Mouse (Mus musculus): ENCODE results near the gene Lypd6. TPM values are rescaled to one million over a fixed set of nuclear protein-coding genes. Genes with fewer than 3 reads are reported as not detected.

Gene Lypd6
- polyA plus RNA-seq, 1 experiment from 2014 or later = 17.4 TPM

GRCm38 (mm10) chr2:50150203-50150590 is 84.0 kb downstream of the Lypd6 start:
- Histone ChIP-seq H3K27ac (ENCODE audit: low read depth, low read length) (no peak overlapping the region), H3K4me3 (ENCODE audit: low read depth, low read length) (no peak overlapping the region), H3K4me2 (ENCODE audit: low read depth, low read length) (no peak overlapping the region), H3K27me3 (ENCODE audit: control insufficient read depth, insufficient read depth, low read length) (no peaks in the 10 kb centered on the region), H3K9me3 (ENCODE audit: control insufficient read depth, low read length) (no peaks in the 10 kb centered on the region), H3K9ac (replicated peaks; ENCODE audit: low read depth, low read length) (no peak overlapping the region), H3K4me1 (ENCODE audit: control insufficient read depth, insufficient read depth, low read length) (no peaks in the 10 kb centered on the region), H3K36me3 (ENCODE audit: control insufficient read depth, insufficient read depth, low read length) (no peaks in the 10 kb centered on the region)
- WGBS = 53% methylated on average over 7 of the region's 7 CpGs
- peak; percentile 93 for ATAC-seq (ENCODE audit: low read depth)

DNA sequence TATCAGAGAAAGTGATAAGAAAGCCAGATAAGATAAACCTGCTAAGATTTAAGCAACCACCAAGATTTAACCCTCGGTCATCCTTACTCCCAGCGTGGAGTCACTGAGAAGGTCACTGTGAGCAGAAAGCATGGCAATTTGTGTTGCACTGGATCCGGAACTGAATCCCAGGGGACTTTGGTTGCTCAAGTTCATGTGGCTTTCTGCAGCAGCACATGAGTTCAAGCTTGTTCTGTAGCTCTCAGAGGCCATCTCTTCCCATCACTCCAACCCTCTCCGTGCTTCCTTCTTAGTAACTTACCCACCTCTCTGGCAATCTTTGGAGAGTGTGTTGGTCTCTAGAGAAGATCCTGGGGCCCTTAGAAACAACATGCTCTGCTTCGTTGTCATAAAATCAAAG is 84.6 kb downstream of the Lypd6 start:
- Histone ChIP-seq H3K27ac (ENCODE audit: low read depth, low read length) (no peak overlapping the region), H3K4me2 (ENCODE audit: low read depth, low read length) (no peak overlapping the region)

DNA sequence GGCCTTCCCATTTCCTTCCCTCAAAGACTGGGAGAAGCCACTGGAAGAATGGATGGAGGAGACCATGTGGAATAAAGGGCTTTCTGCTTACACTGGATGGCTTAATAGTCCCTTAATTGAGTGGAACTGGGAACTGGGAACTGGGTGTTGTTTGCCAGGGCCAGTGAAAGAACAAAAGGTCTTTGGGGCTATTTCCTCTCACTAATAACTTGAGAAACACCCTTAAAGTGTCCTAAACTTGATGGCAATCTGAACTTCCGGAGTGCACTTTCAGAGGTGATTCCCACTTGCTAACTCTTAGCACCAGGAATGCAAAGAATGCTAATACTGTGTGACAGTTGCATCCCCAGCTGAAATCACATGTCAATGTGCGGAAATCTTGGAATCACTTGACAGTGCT is 85.2 kb downstream of the Lypd6 start:
- H3K27ac ChIP-seq (ENCODE audit: low read depth, low read length) = no peak overlapping the region
- no peaks in the 10 kb centered on the region for H3K36me3 ChIP-seq (ENCODE audit: control insufficient read depth, insufficient read depth, low read length)
- 42% methylated on average over 2 of the region's 2 CpGs for WGBS

More for the DNA sequence above, 84.6 kb downstream of the Lypd6 start:
- Histone ChIP-seq H3K9me3 (ENCODE audit: control insufficient read depth, low read length) (no peaks in the 10 kb centered on the region), H3K36me3 (ENCODE audit: control insufficient read depth, insufficient read depth, low read length) (no peaks in the 10 kb centered on the region), H3K4me3 (ENCODE audit: low read depth, low read length) (no peak overlapping the region), H3K27me3 (ENCODE audit: control insufficient read depth, insufficient read depth, low read length) (no peaks in the 10 kb centered on the region), H3K9ac (replicated peaks; ENCODE audit: low read depth, low read length) (no peak overlapping the region), H3K4me1 (ENCODE audit: control insufficient read depth, insufficient read depth, low read length) (no peaks in the 10 kb centered on the region)
- WGBS = 89% methylated on average over 5 of the region's 5 CpGs
- no peak for ATAC-seq (ENCODE audit: low read depth)

GRCm38 (mm10) chr2:50151879-50152278 is 85.7 kb downstream of the Lypd6 start:
- H3K4me1 ChIP-seq (ENCODE audit: control insufficient read depth, insufficient read depth, low read length) = no peaks in the 10 kb centered on the region
- H3K4me2 ChIP-seq (ENCODE audit: low read depth, low read length) = no peak overlapping the region
- no peaks in the 10 kb centered on the region for H3K27me3 ChIP-seq (ENCODE audit: control insufficient read depth, insufficient read depth, low read length)
- H3K4me3 ChIP-seq (ENCODE audit: low read depth, low read length) = no peak overlapping the region
- H3K36me3 ChIP-seq (ENCODE audit: control insufficient read depth, insufficient read depth, low read length) = no peaks in the 10 kb centered on the region
- WGBS = 92% methylated on average over 3 of the region's 3 CpGs
- H3K9ac ChIP-seq (replicated peaks; ENCODE audit: low read depth, low read length) = no peak overlapping the region
- no peak overlapping the region for H3K27ac ChIP-seq (ENCODE audit: low read depth, low read length)
- no peaks in the 10 kb centered on the region for H3K9me3 ChIP-seq (ENCODE audit: control insufficient read depth, low read length)
- ATAC-seq (ENCODE audit: low read depth) = no peak

More for the DNA sequence above, 85.2 kb downstream of the Lypd6 start:
- H3K4me2 ChIP-seq (ENCODE audit: low read depth, low read length) = no peak overlapping the region
- no peaks in the 10 kb centered on the region for H3K27me3 ChIP-seq (ENCODE audit: control insufficient read depth, insufficient read depth, low read length)
- no peak overlapping the region for H3K9ac ChIP-seq (replicated peaks; ENCODE audit: low read depth, low read length)
- no peak for ATAC-seq (ENCODE audit: low read depth)
- H3K4me3 ChIP-seq (ENCODE audit: low read depth, low read length) = no peak overlapping the region
- H3K9me3 ChIP-seq (ENCODE audit: control insufficient read depth, low read length) = no peaks in the 10 kb centered on the region
- H3K4me1 ChIP-seq (ENCODE audit: control insufficient read depth, insufficient read depth, low read length) = no peaks in the 10 kb centered on the region

- H3K4me3 ChIP-seq (ENCODE audit: low read depth, low read length) = no peak overlapping the region
These were observed 89.8 kb downstream of the Lypd6 start for GRCm38 (mm10) chr2:50156009-50156408.

DNA sequence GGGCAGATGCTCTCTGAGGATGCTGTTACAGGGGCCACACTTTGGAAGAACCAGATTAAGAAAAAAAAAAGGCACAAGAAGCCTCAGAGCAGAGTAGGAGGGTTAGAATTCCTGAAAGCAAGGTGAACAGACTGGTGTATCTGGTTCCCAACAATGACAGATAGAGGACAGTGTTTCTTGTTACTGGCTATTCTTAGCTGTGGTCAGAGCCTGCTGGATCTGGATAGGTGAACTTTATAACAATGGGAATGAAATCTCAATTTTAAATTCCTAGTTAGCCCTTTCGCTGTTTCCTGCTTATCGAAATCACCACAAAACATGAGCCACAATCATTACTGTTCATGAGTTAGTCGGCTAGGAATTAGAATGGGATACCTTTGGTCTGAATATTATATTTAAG is 93.8 kb downstream of the Lypd6 start:
- no peaks in the 10 kb centered on the region for H3K27me3 ChIP-seq (ENCODE audit: control insufficient read depth, insufficient read depth, low read length)
- no peaks in the 10 kb centered on the region for H3K9me3 ChIP-seq (ENCODE audit: control insufficient read depth, low read length)
- no peak overlapping the region for H3K9ac ChIP-seq (replicated peaks; ENCODE audit: low read depth, low read length)
- no peak overlapping the region for H3K4me3 ChIP-seq (ENCODE audit: low read depth, low read length)
- no peak for ATAC-seq (ENCODE audit: low read depth)
- no peak overlapping the region for H3K27ac ChIP-seq (ENCODE audit: low read depth, low read length)
- no peaks in the 10 kb centered on the region for H3K4me1 ChIP-seq (ENCODE audit: control insufficient read depth, insufficient read depth, low read length)
- no peak overlapping the region for H3K4me2 ChIP-seq (ENCODE audit: low read depth, low read length)
- no peaks in the 10 kb centered on the region for H3K36me3 ChIP-seq (ENCODE audit: control insufficient read depth, insufficient read depth, low read length)
- 98% methylated on average over 3 of the region's 3 CpGs for whole genome bisulfite sequencing

More at GRCm38 (mm10) chr2:50156009-50156408, 89.8 kb downstream of the Lypd6 start:
- no peaks in the 10 kb centered on the region for H3K27me3 ChIP-seq (ENCODE audit: control insufficient read depth, insufficient read depth, low read length)
- no peak for ATAC-seq (ENCODE audit: low read depth)
- H3K9ac ChIP-seq (replicated peaks; ENCODE audit: low read depth, low read length) = no peak overlapping the region
- no peaks in the 10 kb centered on the region for H3K36me3 ChIP-seq (ENCODE audit: control insufficient read depth, insufficient read depth, low read length)
- H3K9me3 ChIP-seq (ENCODE audit: control insufficient read depth, low read length) = no peaks in the 10 kb centered on the region
- no peaks in the 10 kb centered on the region for H3K4me1 ChIP-seq (ENCODE audit: control insufficient read depth, insufficient read depth, low read length)
- H3K4me2 ChIP-seq (ENCODE audit: low read depth, low read length) = no peak overlapping the region
- H3K27ac ChIP-seq (ENCODE audit: low read depth, low read length) = no peak overlapping the region
- 98% methylated on average over 10 of the region's 10 CpGs for WGBS

GRCm38 (mm10) chr2:50163608-50164007 is 97.4 kb downstream of the Lypd6 start:
- Histone ChIP-seq H3K27me3 (ENCODE audit: control insufficient read depth, insufficient read depth, low read length) (no peaks in the 10 kb centered on the region), H3K4me1 (ENCODE audit: control insufficient read depth, insufficient read depth, low read length) (no peaks in the 10 kb centered on the region), H3K4me2 (ENCODE audit: low read depth, low read length) (no peak overlapping the region), H3K9ac (replicated peaks; ENCODE audit: low read depth, low read length) (no peak overlapping the region), H3K4me3 (ENCODE audit: low read depth, low read length) (no peak overlapping the region), H3K9me3 (ENCODE audit: control insufficient read depth, low read length) (no peaks in the 10 kb centered on the region), H3K27ac (ENCODE audit: low read depth, low read length) (no peak overlapping the region), H3K36me3 (ENCODE audit: control insufficient read depth, insufficient read depth, low read length) (no peaks in the 10 kb centered on the region)
- WGBS = 86% methylated on average over 8 of the region's 8 CpGs
- ATAC-seq (ENCODE audit: low read depth) = no peak

- Histone ChIP-seq H3K36me3 (ENCODE audit: control insufficient read depth, insufficient read depth, low read length) (no peaks in the 10 kb centered on the region), H3K4me3 (ENCODE audit: low read depth, low read length) (no peak overlapping the region), H3K9me3 (ENCODE audit: control insufficient read depth, low read length) (no peaks in the 10 kb centered on the region), H3K27me3 (ENCODE audit: control insufficient read depth, insufficient read depth, low read length) (no peaks in the 10 kb centered on the region), H3K4me2 (ENCODE audit: low read depth, low read length) (no peak overlapping the region), H3K27ac (ENCODE audit: low read depth, low read length) (no peak overlapping the region), H3K9ac (replicated peaks; ENCODE audit: low read depth, low read length) (no peak overlapping the region), H3K4me1 (ENCODE audit: control insufficient read depth, insufficient read depth, low read length) (no peaks in the 10 kb centered on the region)
- WGBS = 66% methylated on average over 6 of the region's 6 CpGs
- no peak for ATAC-seq (ENCODE audit: low read depth)
These were observed 99.0 kb downstream of the Lypd6 start for GRCm38 (mm10) chr2:50165277-50165676.

DNA sequence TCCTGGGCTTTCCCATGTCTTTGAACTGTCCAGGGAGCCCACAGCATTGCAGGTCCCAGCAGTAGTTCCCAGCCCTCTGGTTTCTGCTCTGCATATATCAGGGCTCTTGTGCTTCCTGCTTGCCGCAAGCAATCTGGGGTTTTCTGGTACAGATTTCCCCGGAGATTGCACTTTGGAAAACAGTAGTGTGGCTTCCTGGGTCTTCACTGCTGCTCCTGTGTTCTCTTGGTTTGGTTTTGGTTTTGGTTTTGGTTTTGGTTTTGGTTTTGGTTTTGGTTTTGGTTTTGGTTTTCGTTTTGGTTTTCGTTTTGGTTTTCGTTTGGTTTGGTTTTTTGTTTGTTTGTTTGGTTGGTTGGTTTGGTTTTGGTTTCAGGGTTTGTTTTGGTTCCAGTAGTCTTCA is 99.9 kb downstream of the Lypd6 start:
- no peaks in the 10 kb centered on the region for H3K4me1 ChIP-seq (ENCODE audit: control insufficient read depth, insufficient read depth, low read length)
- H3K27ac ChIP-seq (ENCODE audit: low read depth, low read length) = no peak overlapping the region
- H3K36me3 ChIP-seq (ENCODE audit: control insufficient read depth, insufficient read depth, low read length) = no peaks in the 10 kb centered on the region
- 62% methylated on average over 5 of the region's 5 CpGs for WGBS
- H3K9me3 ChIP-seq (ENCODE audit: control insufficient read depth, low read length) = no peaks in the 10 kb centered on the region
- no peaks in the 10 kb centered on the region for H3K27me3 ChIP-seq (ENCODE audit: control insufficient read depth, insufficient read depth, low read length)
- no peak overlapping the region for H3K4me2 ChIP-seq (ENCODE audit: low read depth, low read length)
- ATAC-seq (ENCODE audit: low read depth) = no peak
- no peak overlapping the region for H3K4me3 ChIP-seq (ENCODE audit: low read depth, low read length)
- H3K9ac ChIP-seq (replicated peaks; ENCODE audit: low read depth, low read length) = no peak overlapping the region
